Mouse (Mus musculus): ENCODE measurements around the gene Galnt13. TPM values are rescaled to one million over a fixed set of nuclear protein-coding genes. Genes with fewer than 3 reads are reported as not detected.

The Galnt13 gene
- polyA plus RNA-seq, 1 experiment, result not detected

DNA sequence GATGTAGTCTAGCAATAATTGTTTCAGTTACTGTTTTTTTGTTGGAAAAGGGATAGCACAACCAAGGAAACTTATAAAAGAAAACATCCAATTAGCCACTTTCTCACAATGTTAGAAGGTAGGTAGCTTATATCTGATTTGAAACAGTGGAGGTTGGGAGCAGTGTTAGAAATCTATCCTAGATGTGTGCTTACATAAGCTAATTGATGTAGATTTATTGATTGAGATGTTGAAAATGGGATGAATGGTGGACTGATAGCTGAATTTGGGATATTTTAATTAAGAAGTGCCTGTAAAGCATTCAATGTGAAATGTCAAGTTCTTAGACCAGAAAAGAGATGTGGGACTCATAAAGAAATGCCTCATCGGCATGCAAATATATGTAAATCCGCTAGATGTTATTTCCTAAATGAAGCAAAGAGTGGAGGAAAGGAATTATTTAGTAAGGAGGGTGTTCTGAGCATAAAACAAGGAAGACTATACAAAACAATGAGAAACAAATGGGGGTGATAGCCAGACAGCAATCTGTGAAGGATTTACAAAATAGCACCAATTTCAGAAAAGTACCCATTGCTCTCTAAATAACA lies 377.6 kb downstream of the Galnt13 start:
- Histone ChIP-seq H3K27ac (ENCODE audit: insufficient read depth, low read length) (no peak overlapping the region), H3K9me3 (replicated peaks; ENCODE audit: control insufficient read depth, insufficient read depth, low read length, poor library complexity, severe bottlenecking) (no peaks in the 10 kb centered on the region; the same call in 1 of the 2 replicates), H3K27me3 (ENCODE audit: control insufficient read depth, insufficient read depth, low read length, poor library complexity, severe bottlenecking) (no peaks in the 10 kb centered on the region), H3K9ac (ENCODE audit: low read depth, poor library complexity, severe bottlenecking) (no peak overlapping the region), H3K4me1 (ENCODE audit: control insufficient read depth, insufficient read depth, low read length) (no peaks in the 10 kb centered on the region), H3K36me3 (ENCODE audit: control insufficient read depth, insufficient read depth, low read length, poor library complexity, severe bottlenecking) (no peaks in the 10 kb centered on the region), H3K4me3 (ENCODE audit: low read depth, low read length) (no peak overlapping the region)
- no peak for TF ChIP-seq POLR2A (IDR thresholded peaks at IDR 0.05; ENCODE audit: insufficient read depth, low read length)
- no peak for TF ChIP-seq CTCF (IDR thresholded peaks at IDR 0.05; ENCODE audit: low read depth, low read length)
- TF ChIP-seq EP300 (IDR thresholded peaks at IDR 0.05; ENCODE audit: insufficient read depth, low read depth, low read length), result no peak

DNA sequence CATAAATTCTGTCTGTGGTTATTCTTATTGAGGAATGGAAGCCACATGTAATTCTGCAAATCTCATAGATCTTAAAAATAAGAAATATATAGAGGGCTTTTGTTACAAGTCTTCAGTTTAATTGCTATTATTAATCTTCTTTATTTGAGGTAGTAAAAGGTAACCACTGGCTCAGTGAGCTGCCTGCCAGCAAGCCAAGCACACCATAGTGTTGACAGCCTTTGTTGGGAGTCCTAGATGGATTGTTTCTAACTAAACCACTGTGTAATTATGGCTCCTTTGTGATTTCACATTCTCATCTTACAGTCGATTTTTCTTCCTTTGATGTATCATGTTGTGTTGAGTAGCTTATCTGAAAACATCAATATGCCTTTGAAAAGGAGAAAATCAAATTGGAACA lies 405.1 kb downstream of the Galnt13 start:
- H3K27me3 ChIP-seq (ENCODE audit: control insufficient read depth, insufficient read depth, low read length, poor library complexity, severe bottlenecking), result no peaks in the 10 kb centered on the region
- no peak for TF ChIP-seq POLR2A (IDR thresholded peaks at IDR 0.05; ENCODE audit: insufficient read depth, low read length)
- TF ChIP-seq EP300 (IDR thresholded peaks at IDR 0.05; ENCODE audit: insufficient read depth, low read depth, low read length), result no peak
- TF ChIP-seq CTCF (IDR thresholded peaks at IDR 0.05; ENCODE audit: low read depth, low read length), result no peak
- H3K27ac ChIP-seq (ENCODE audit: insufficient read depth, low read length), result no peak overlapping the region
- H3K9me3 ChIP-seq (replicated peaks; ENCODE audit: control insufficient read depth, insufficient read depth, low read length, poor library complexity, severe bottlenecking), result no peaks in the 10 kb centered on the region
- no peak overlapping the region for H3K9ac ChIP-seq (ENCODE audit: low read depth, poor library complexity, severe bottlenecking)
- no peak overlapping the region for H3K4me3 ChIP-seq (ENCODE audit: low read depth, low read length)
- H3K36me3 ChIP-seq (ENCODE audit: control insufficient read depth, insufficient read depth, low read length, poor library complexity, severe bottlenecking), result no peaks in the 10 kb centered on the region
- no peaks in the 10 kb centered on the region for H3K4me1 ChIP-seq (ENCODE audit: control insufficient read depth, insufficient read depth, low read length)

DNA sequence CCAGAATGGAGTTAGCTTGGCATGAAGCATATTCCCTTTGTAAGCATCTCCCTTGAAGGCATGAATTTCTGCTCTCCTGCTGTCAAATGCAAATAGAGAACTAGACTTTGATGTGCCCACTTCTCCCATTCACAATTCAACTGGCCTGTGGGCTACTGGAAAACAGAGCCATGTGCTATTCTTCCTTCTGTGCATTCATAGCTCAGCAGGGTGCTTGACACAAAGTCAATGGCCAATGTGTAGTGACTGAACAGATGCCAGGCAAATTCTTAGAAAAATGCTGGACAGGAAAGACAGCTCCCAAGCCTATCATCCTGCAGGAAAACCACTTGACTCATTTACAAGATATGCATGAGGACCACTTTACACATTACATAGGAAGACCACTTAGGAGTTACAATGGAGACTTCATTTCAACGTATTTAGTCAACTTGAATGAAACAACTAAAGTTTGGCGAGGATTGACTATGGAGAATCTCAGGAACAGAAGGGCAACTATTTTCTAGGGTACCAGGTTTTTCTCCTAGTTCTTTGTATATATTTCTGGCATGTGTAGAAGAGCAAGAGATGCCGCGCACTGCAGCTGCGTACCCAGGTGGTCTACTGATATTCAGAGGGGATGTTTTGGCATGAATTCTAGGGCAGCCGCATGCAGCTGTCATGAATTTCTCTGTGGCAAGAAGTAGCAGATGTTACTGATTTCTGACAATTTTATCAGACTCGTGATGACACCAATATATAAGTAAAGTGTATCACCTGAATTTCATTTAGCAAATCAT lies 470.4 kb downstream of the Galnt13 start:
- H3K9me3 ChIP-seq (replicated peaks; ENCODE audit: control insufficient read depth, insufficient read depth, low read length, poor library complexity, severe bottlenecking), result no peaks in the 10 kb centered on the region
- no peak overlapping the region for H3K9ac ChIP-seq (ENCODE audit: low read depth, poor library complexity, severe bottlenecking)
- no peak for TF ChIP-seq EP300 (IDR thresholded peaks at IDR 0.05; ENCODE audit: insufficient read depth, low read depth, low read length)
- TF ChIP-seq POLR2A (IDR thresholded peaks at IDR 0.05; ENCODE audit: insufficient read depth, low read length), result no peak
- TF ChIP-seq CTCF (IDR thresholded peaks at IDR 0.05; ENCODE audit: low read depth, low read length), result no peak
- no peaks in the 10 kb centered on the region for H3K4me1 ChIP-seq (ENCODE audit: control insufficient read depth, insufficient read depth, low read length)
- no peaks in the 10 kb centered on the region for H3K36me3 ChIP-seq (ENCODE audit: control insufficient read depth, insufficient read depth, low read length, poor library complexity, severe bottlenecking)
- no peak overlapping the region for H3K27ac ChIP-seq (ENCODE audit: insufficient read depth, low read length)
- H3K27me3 ChIP-seq (ENCODE audit: control insufficient read depth, insufficient read depth, low read length, poor library complexity, severe bottlenecking), result no peaks in the 10 kb centered on the region
- no peak overlapping the region for H3K4me3 ChIP-seq (ENCODE audit: low read depth, low read length)

DNA sequence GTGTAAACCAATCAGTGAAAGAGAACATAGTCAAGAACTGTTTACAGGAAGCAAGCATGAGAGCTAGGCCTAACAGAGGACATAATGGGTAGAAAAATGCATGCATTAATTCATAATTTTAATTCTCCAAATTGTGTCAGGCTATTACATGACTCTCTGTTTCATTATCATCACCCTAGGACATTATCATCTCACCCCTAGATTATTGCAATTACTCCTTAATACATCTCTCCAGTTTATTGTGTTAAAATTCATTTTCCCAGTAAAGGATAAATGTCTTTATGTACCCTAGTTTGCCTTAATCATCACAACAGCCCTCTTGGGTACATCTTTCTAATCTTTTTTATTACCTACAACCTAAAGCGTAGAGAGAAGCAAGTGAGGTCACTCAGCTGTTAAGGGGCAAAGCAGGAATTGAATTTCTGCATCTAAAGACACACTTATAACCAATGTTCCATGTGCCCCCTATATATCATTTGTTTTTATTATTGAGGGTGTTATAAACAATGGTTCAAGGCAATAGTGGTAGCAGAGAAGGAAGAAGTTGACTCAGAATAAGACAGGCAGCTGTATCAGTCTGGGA lies 479.1 kb downstream of the Galnt13 start:
- Histone ChIP-seq H3K9ac (ENCODE audit: low read depth, poor library complexity, severe bottlenecking) (no peak overlapping the region), H3K9me3 (replicated peaks; ENCODE audit: control insufficient read depth, insufficient read depth, low read length, poor library complexity, severe bottlenecking) (no peaks in the 10 kb centered on the region), H3K36me3 (ENCODE audit: control insufficient read depth, insufficient read depth, low read length, poor library complexity, severe bottlenecking) (no peaks in the 10 kb centered on the region), H3K4me1 (ENCODE audit: control insufficient read depth, insufficient read depth, low read length) (no peaks in the 10 kb centered on the region), H3K4me3 (ENCODE audit: low read depth, low read length) (no peak overlapping the region), H3K27ac (ENCODE audit: insufficient read depth, low read length) (no peak overlapping the region), H3K27me3 (ENCODE audit: control insufficient read depth, insufficient read depth, low read length, poor library complexity, severe bottlenecking) (no peaks in the 10 kb centered on the region)
- TF ChIP-seq POLR2A (IDR thresholded peaks at IDR 0.05; ENCODE audit: insufficient read depth, low read length) (no peak), EP300 (IDR thresholded peaks at IDR 0.05; ENCODE audit: insufficient read depth, low read depth, low read length) (no peak), CTCF (IDR thresholded peaks at IDR 0.05; ENCODE audit: low read depth, low read length) (no peak)

DNA sequence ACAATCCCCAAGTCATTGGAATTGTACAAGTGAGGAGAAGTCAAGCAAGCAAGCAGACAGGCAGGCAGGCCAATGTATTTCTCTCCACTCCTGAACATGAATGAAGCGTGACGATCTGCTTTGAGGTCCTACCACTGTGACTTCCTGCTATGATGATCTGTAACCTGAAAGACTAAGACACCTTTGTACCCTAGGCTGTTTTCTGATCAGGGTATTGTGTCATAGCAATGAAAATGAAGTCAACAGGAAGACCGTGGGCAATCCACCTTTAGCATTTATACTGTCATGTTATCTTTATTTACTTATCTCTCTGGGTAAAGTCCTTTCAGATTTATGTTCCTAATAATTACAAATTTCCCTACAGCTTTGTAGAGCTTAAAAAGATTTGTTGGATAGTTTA lies 500.3 kb downstream of the Galnt13 start:
- Histone ChIP-seq H3K9me3 (replicated peaks; ENCODE audit: control insufficient read depth, insufficient read depth, low read length, poor library complexity, severe bottlenecking) (no peaks in the 10 kb centered on the region; the same call in 1 of the 2 replicates), H3K27me3 (ENCODE audit: control insufficient read depth, insufficient read depth, low read length, poor library complexity, severe bottlenecking) (no peaks in the 10 kb centered on the region), H3K4me1 (ENCODE audit: control insufficient read depth, insufficient read depth, low read length) (no peaks in the 10 kb centered on the region), H3K36me3 (ENCODE audit: control insufficient read depth, insufficient read depth, low read length, poor library complexity, severe bottlenecking) (no peaks in the 10 kb centered on the region), H3K4me3 (ENCODE audit: low read depth, low read length) (no peak overlapping the region), H3K9ac (ENCODE audit: low read depth, poor library complexity, severe bottlenecking) (no peak overlapping the region), H3K27ac (ENCODE audit: insufficient read depth, low read length) (no peak overlapping the region)
- TF ChIP-seq CTCF (IDR thresholded peaks at IDR 0.05; ENCODE audit: low read depth, low read length) (no peak), EP300 (IDR thresholded peaks at IDR 0.05; ENCODE audit: insufficient read depth, low read depth, low read length) (no peak), POLR2A (IDR thresholded peaks at IDR 0.05; ENCODE audit: insufficient read depth, low read length) (no peak)

DNA sequence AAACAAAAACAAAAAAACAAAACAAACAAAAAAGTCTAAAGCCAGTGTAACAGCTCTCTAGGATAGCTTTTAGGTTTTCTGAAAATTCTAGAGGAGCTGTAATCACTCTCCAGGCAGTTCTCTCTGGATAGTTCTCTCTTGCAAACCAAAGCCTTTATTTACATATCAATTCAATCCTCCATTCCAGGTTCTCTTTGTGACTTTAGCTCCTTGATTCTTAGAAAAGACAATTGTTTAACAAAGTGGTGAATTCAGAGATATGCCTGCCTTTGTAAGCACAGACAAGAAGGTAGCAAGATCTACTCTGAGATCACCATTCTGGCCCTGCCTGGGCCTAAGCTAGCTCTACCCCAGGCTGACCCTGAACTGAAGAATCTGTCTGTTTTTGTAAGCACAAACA lies 501.2 kb downstream of the Galnt13 start:
- no peaks in the 10 kb centered on the region; the same call in 1 of the 2 replicates for H3K9me3 ChIP-seq (replicated peaks; ENCODE audit: control insufficient read depth, insufficient read depth, low read length, poor library complexity, severe bottlenecking)
- peak overlapping the region; percentile 48; the same call in 1 of the 2 replicates for H3K27ac ChIP-seq (ENCODE audit: insufficient read depth, low read length)
- H3K4me1 ChIP-seq (ENCODE audit: control insufficient read depth, insufficient read depth, low read length), result no peaks in the 10 kb centered on the region
- no peak overlapping the region for H3K9ac ChIP-seq (ENCODE audit: low read depth, poor library complexity, severe bottlenecking)
- H3K4me3 ChIP-seq (ENCODE audit: low read depth, low read length), result no peak overlapping the region
- H3K36me3 ChIP-seq (ENCODE audit: control insufficient read depth, insufficient read depth, low read length, poor library complexity, severe bottlenecking), result no peaks in the 10 kb centered on the region
- TF ChIP-seq POLR2A (IDR thresholded peaks at IDR 0.05; ENCODE audit: insufficient read depth, low read length) (no peak), CTCF (IDR thresholded peaks at IDR 0.05; ENCODE audit: low read depth, low read length) (no peak), EP300 (IDR thresholded peaks at IDR 0.05; ENCODE audit: insufficient read depth, low read depth, low read length) (no peak)
- no peaks in the 10 kb centered on the region for H3K27me3 ChIP-seq (ENCODE audit: control insufficient read depth, insufficient read depth, low read length, poor library complexity, severe bottlenecking)
